Mouse (Mus musculus) ES-Bruce4 (cell line): Measurements from ENCODE around the gene Sox13.

Source experiments
- CTCF ChIP-seq: IDR thresholded peaks from one replicate; pipeline ENCODE4 v1.8.1; 2011; ENCODE audit warnings: low read depth, low read length
- POLR2A ChIP-seq: IDR thresholded peaks from one replicate; pipeline ENCODE4 v1.8.1; 2011; ENCODE audit warnings: low read length; ENCODE audit not compliant: insufficient read depth

DNA sequence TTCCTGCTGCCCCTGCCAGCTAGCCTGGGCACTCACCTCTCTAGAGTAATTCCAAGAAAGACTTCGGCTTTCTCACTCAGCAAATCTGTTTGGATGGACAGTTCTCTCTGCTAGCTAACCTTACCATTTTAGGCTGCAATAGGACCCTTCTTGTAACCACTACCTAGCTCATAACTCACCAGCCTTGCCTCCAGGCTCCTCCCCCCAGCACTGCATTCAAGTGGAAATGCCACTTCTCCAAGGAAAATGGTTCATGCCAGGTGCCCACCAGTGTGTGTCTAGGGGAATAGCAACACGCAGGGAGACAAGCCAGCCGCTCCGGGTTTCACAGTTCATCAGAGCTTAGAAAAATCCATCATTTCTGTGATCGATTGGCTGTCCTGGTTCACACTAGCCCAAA lies 46.6 kb downstream of the Sox13 start:
- TF ChIP-seq POLR2A = no peak
- TF ChIP-seq CTCF = no peak
